Mouse (Mus musculus): ENCODE data around the gene Mtx2. TPM values are rescaled to one million over a fixed set of nuclear protein-coding genes. Genes with fewer than 3 reads are reported as not detected.

Gene Mtx2
- total RNA-seq (2023), result 21.4 TPM

DNA sequence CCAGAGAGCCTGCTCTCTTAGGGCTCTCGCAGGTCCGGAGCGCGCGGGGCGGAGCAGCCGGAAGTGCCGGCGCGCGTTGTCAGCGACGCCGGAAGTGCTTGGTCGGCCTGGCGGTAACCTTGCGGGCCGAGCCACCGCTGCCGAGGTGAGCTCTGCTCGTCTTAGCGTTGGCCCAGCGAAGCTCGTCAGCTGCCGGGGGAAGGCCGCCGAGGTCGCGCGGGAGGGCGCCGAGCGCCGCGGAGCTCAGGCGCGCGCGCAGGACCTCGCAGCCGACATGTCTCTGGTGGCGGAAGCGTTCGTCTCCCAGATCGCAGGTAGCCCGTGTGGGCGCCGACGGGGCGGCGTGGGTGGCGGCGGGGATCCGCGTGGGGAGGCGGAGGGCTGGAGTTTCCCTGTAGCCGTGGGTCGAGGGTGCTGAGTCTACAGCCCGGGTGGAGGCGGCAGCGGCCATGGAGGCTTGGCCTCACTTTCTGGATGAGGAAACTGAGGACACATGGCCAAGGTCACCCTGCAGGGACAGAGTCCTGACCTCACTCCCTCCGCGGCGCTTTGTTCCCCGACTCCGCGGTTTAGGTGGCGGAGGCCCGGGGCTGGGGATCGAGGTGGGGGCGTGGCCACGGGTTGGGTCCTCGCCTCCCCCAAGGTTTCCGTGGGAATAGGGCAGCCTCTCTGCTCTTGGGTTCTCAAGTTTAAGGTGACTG is at the start of gene Mtx2:
Gene Mtx2, plus strand, starts transcription at position 74 of the 701 bp plus-strand sequence.

Other genes with a start within 250 kb of the Mtx2 start
- gene Lnpk, start 246.4 kb upstream of the Mtx2 start, total RNA-seq (2023), result 29.9 TPM
- gene Evx2, start 166.2 kb upstream of the Mtx2 start, total RNA-seq (2023), result not detected
- gene Hoxd13, start 157.5 kb upstream of the Mtx2 start, total RNA-seq (2023), result not detected
- not detected for gene Hoxd12, start 150.8 kb upstream of the Mtx2 start, total RNA-seq (2023)
- not detected for gene Hoxd11, start 146.2 kb upstream of the Mtx2 start, total RNA-seq (2023)
- gene Hoxd10, start 133.9 kb upstream of the Mtx2 start, total RNA-seq (2023), result not detected
- gene Hoxd9, start 128.1 kb upstream of the Mtx2 start, total RNA-seq (2023), result not detected
- not detected for gene Hoxd8, start 121.2 kb upstream of the Mtx2 start, total RNA-seq (2023)
- gene Hoxd3, start 113.9 kb upstream of the Mtx2 start, total RNA-seq (2023), result not detected
- not detected for gene Hoxd4, start 113.9 kb upstream of the Mtx2 start, total RNA-seq (2023)
- gene Gm28230, start 99.1 kb upstream of the Mtx2 start, total RNA-seq (2023), result not detected
- not detected for gene Hoxd1, start 62.8 kb upstream of the Mtx2 start, total RNA-seq (2023)

Data from CD8-positive naive resting alpha-beta T cell, adult 57 days (primary cell).